Mouse (Mus musculus) pancreas, adult 10 weeks (tissue): Measurements from ENCODE around the gene Slxl1. TPM values are rescaled to one million over a fixed set of nuclear protein-coding genes. Genes with fewer than 3 reads are reported as not detected.

Experiments used
- polyA plus RNA-seq: library from polyadenylated mRNA; stranded (reverse); fragments of 350-450 nt; fragmentation: Illumina TruSeq; extraction: RNeasy Lipid Tissue Mini Kit (QIAGEN cat#74804); gene quantifications from one replicate; pipeline ENCODE4 v1.2.3, GENCODE M21; 2015; ENCODE audit warnings: low read depth, low replicate concordance; ENCODE audit not compliant: insufficient read depth

Slxl1 gene
- polyA plus RNA-seq = not detected

GRCm38 (mm10) chrX:55226576-55226975 lies at the start of gene Slxl1:
Gene Slxl1 (plus strand): TSS chrX:55226876.

